Mouse (Mus musculus): ENCODE data around the gene Strn. TPM values are rescaled to one million over a fixed set of nuclear protein-coding genes. Genes with fewer than 3 reads are reported as not detected.

Strn gene
- 3.6 and 4.0 TPM in 2 replicates for polyA plus RNA-seq (2015; fragmentation: Nextera tagmentation; extraction: Ambion mirVana)

DNA sequence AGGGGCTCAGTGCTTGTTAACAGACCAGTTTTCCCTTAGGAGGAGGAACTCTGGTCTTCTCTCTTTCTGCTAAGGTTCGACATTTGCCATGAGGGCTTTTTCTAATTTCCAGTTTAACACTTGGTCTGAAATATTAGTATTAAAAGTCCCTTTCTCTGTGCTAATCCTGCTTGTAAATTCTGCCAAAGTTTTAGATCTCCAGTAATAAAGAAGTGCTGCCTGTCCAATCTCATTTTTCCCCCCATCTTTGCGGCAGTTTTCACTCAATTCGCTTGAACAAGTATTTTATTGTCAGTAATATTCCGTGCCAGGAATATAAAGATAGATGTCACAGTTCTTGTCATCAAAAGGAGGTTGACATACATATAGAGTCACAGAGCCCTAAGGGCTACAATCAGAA, at the start of gene Strn:
Strn (minus strand) TSS at position 101 of the 400 bp plus-strand sequence.

Other genes with a start within 250 kb of the Strn start
- gene Vit, start 229.1 kb downstream of the Strn start, polyA plus RNA-seq (2015; fragmentation: Nextera tagmentation; extraction: Ambion mirVana), result 0.11 and 0.33 TPM in 2 replicates
- gene Heatr5b, start 98.2 kb upstream of the Strn start, polyA plus RNA-seq (2015; fragmentation: Nextera tagmentation; extraction: Ambion mirVana), result 3.8 TPM in 2 replicates
- gene Gpatch11, start 98.4 kb upstream of the Strn start, polyA plus RNA-seq (2015; fragmentation: Nextera tagmentation; extraction: Ambion mirVana), result 25.7 and 28.7 TPM in 2 replicates
- 18.3 and 22.7 TPM in 2 replicates for gene Eif2ak2, start 145.4 kb upstream of the Strn start, polyA plus RNA-seq (2015; fragmentation: Nextera tagmentation; extraction: Ambion mirVana)
- 0.17 and 0.53 TPM in 2 replicates for gene Sult6b1, start 169.8 kb upstream of the Strn start, polyA plus RNA-seq (2015; fragmentation: Nextera tagmentation; extraction: Ambion mirVana)
- 57.0 and 58.1 TPM in 2 replicates for gene Cebpzos, start 179.3 kb upstream of the Strn start, polyA plus RNA-seq (2015; fragmentation: Nextera tagmentation; extraction: Ambion mirVana)
- 51.9 and 53.6 TPM in 2 replicates for gene Cebpz, start 199.9 kb upstream of the Strn start, polyA plus RNA-seq (2015; fragmentation: Nextera tagmentation; extraction: Ambion mirVana)
- 27.4 and 29.3 TPM in 2 replicates for gene Ndufaf7, start 199.9 kb upstream of the Strn start, polyA plus RNA-seq (2015; fragmentation: Nextera tagmentation; extraction: Ambion mirVana)